Mouse (Mus musculus) kidney, embryonic 16.5 days (tissue): Measurements from ENCODE around the gene Kbtbd12. TPM values are rescaled to one million over a fixed set of nuclear protein-coding genes. Genes with fewer than 3 reads are reported as not detected.

Experiments
- ATAC-seq: fragments of 200-750 bp; cut with Nextera tagmentation; 2 replicates; pipeline ENCODE4 v1.8.0; 2017; ENCODE audit warnings: moderate TSS enrichment; ENCODE audit not compliant: low FRiP score, low TSS enrichment
- H3K27ac ChIP-seq: fragments of 300-500 bp; sonication (generic); 2 replicates; pipeline ENCODE4 v1.5.1; 2014; ENCODE audit warnings: low read length
- H3K27me3 ChIP-seq: fragments of 300-500 bp; sonication (generic); 2 replicates; pipeline ENCODE4 v1.6.1; 2014; ENCODE audit warnings: low read length, control low read depth, mixed read lengths; ENCODE audit not compliant: insufficient read depth
- H3K36me3 ChIP-seq: fragments of 300-500 bp; sonication (generic); 2 replicates; pipeline ENCODE4 v1.6.1; 2014; ENCODE audit warnings: low read length, control low read depth, mixed read lengths; ENCODE audit not compliant: insufficient read depth
- H3K4me1 ChIP-seq: fragments of 300-500 bp; sonication (generic); 2 replicates; pipeline ENCODE4 v1.6.1; 2014; ENCODE audit warnings: low read length, control low read depth, mixed read lengths; ENCODE audit not compliant: insufficient read depth
- H3K4me2 ChIP-seq: fragments of 300-500 bp; sonication (generic); replicated peaks from 2 replicates; pipeline ENCODE4 v1.6.1; 2014; ENCODE audit warnings: low read depth, low read length
- H3K4me3 ChIP-seq: fragments of 300-500 bp; sonication (generic); 2 replicates; pipeline ENCODE4 v1.5.1; 2014; ENCODE audit warnings: mild to moderate bottlenecking, low read length
- H3K9ac ChIP-seq: fragments of 300-500 bp; sonication (generic); replicated peaks from 2 replicates; pipeline ENCODE4 v1.6.1; 2014; ENCODE audit warnings: low read length
- H3K9me3 ChIP-seq: fragments of 300-500 bp; sonication (generic); 2 replicates; pipeline ENCODE4 v1.6.1; 2016; ENCODE audit warnings: low read length, control low read depth
- WGBS: fragments of 180-500 bp; shearing (Covaris S2); extraction: QIAGEN DNeasy Blood & Tissue Kit; methylation state at CpG from one replicate; pipeline ENCODE4 v1.1.7; 2014; 5-methylcytosine and 5-hydroxymethylcytosine counted together
- polyA plus RNA-seq: library from polyadenylated mRNA; unstranded; fragments of >200 nt; fragmentation: Nextera tagmentation; extraction: Ambion mirVana; gene quantifications from 2 replicates; pipeline ENCODE4 v1.2.1, GENCODE M21; 2015

Kbtbd12 gene
- 0.84 TPM in 1 of 2 replicates, not detected in the other for polyA plus RNA-seq

DNA sequence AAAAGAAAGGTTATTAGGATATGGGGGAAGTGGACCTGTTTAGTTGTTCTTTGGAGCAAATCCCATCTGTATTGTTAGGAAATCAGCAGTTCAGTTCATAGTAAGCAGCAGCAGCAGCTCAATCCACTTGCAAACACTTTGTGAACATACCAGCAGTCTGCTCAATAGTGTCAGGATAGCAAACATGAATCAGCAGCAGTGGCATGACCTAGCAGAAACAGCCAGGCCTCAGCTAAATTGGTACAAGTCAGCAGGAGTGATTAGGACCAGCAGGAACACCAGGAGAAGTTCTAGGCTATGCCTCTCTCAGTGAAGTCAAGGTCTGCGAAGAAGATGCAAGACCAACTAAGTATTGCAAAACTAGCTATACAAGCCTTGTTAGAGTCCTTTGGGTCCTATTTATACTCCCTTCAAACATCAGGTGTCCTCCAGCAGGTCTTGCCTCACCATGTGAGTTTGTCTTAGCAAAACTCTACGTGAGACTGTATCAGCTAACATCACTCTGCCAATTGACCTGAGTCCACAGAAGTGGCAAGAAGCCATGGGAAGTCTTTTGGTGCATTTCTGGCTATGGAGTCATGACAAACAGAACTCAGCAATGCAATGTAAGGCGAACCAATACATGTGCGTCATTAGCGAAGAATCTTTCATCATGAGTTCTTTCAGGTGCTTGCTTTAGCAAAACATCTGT lies at the start of gene Kbtbd12:
Kbtbd12 (minus strand) TSS at position 340 of the 691 bp plus-strand sequence.
- no peak within 1 kb of the TSS for H3K4me3 ChIP-seq
- 0 out of 2 replicates have a peak, but pooled peaks cover 14% of the 10 kb centered on the region for H3K4me1 ChIP-seq
- H3K4me2 ChIP-seq: no peak within 1 kb of the TSS
- H3K9me3 ChIP-seq: peaks cover 10% of the 10 kb centered on the region
- H3K27me3 ChIP-seq: no peaks in the 10 kb centered on the region
- H3K9ac ChIP-seq: no peak within 1 kb of the TSS
- 96% methylated on average over 5 of the region's 5 CpGs for WGBS
- H3K27ac ChIP-seq: no peak within 1 kb of the TSS
- no peaks in the 10 kb centered on the region for H3K36me3 ChIP-seq
- no peak for ATAC-seq

- Histone ChIP-seq H3K4me2 (no peak overlapping the region), H3K9me3 (no peaks in the 10 kb centered on the region), H3K4me3 (no peak overlapping the region), H3K27ac (no peak overlapping the region), H3K4me1 (no peaks in the 10 kb centered on the region), H3K27me3 (no peaks in the 10 kb centered on the region), H3K9ac (no peak overlapping the region), H3K36me3 (no peaks in the 10 kb centered on the region)
- no peak for ATAC-seq
- 54% methylated on average over 7 of the region's 7 CpGs for WGBS
Measured at GRCm38 (mm10) chr6:88683380-88684053, 45.8 kb upstream of the Kbtbd12 start.

DNA sequence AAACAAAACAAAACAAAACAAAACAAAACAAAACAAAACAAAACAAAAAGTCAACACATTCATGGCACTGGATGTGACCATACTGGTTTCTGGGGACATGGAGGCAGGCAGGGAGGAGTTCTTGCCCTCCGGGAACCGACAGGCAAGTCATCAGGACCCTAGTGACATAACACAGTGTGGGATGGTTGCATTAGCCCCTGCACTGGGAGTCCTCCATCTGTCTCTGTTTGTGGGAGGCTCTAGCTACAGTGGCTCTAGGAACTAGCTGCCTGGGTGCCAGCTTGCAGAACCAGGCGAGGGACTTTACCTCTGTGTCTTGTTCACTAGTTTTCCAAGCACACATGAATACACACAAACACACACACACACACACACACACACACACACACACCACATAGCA lies 43.3 kb upstream of the Kbtbd12 start:
- Histone ChIP-seq H3K4me2 (no peak overlapping the region), H3K9me3 (no peaks in the 10 kb centered on the region), H3K4me1 (no peaks in the 10 kb centered on the region), H3K4me3 (no peak overlapping the region), H3K27me3 (no peaks in the 10 kb centered on the region), H3K36me3 (no peaks in the 10 kb centered on the region), H3K27ac (no peak overlapping the region), H3K9ac (no peak overlapping the region)
- WGBS: 87% methylated on average over 3 of the region's 3 CpGs
- ATAC-seq: no peak

GRCm38 (mm10) chr6:88677738-88678137 lies 40.0 kb upstream of the Kbtbd12 start:
- Histone ChIP-seq H3K4me1 (no peaks in the 10 kb centered on the region), H3K4me3 (no peak overlapping the region), H3K4me2 (no peak overlapping the region), H3K36me3 (no peaks in the 10 kb centered on the region), H3K27ac (no peak overlapping the region), H3K27me3 (no peaks in the 10 kb centered on the region), H3K9ac (no peak overlapping the region), H3K9me3 (no peaks in the 10 kb centered on the region)
- 64% methylated on average over 2 of the region's 2 CpGs for WGBS
- no peak for ATAC-seq

DNA sequence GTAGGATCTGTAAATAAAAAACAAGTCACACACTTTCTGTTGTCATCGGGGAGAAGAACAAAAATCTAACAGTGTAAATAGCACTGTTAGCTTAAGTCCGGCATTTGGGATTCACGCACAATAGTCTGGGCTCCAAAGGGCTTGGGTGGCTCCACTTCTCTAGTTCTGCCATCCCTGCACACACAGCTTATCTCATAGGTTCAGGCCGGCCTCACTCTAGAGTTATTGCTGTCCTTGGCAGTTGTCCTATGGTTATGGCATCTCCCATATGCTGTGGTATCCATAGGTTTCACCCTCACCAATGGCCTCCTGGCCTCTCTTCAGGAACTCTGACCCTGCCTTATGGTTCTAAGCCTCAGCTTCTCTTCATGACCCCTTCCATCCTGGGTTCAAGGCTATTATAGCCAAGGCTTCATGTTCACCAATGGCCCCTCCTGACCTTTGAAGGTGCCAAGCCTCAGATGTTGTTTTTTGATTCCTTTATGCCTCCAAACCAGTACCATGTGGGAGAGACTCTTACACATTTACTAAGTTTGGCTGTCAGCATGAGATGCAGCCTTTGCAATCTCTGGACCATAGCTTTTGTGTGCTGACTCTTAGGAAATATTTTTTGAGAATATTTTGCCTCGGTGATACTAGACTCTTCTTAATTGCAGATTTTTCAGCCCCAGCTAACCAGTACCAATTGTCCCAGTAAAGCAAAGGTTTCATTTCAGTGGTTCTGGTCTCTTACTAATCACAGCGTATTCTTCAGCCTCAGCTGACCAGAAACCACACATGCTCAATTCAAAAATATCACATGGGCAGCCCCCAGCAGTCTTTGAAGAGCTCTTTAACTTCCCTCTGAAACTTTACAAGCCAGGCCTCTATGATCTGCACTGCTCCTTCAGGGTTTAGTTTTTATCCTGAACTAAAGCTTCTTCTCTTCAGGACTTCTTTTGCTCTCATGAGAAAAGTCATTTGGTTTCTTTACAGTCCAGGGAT lies 39.3 kb upstream of the Kbtbd12 start:
- WGBS: 87% methylated on average over 6 of the region's 6 CpGs
- Histone ChIP-seq H3K9me3 (no peaks in the 10 kb centered on the region), H3K36me3 (no peaks in the 10 kb centered on the region), H3K4me1 (no peaks in the 10 kb centered on the region), H3K9ac (no peak overlapping the region), H3K27me3 (no peaks in the 10 kb centered on the region), H3K4me2 (no peak overlapping the region), H3K27ac (no peak overlapping the region), H3K4me3 (no peak overlapping the region)
- no peak for ATAC-seq

DNA sequence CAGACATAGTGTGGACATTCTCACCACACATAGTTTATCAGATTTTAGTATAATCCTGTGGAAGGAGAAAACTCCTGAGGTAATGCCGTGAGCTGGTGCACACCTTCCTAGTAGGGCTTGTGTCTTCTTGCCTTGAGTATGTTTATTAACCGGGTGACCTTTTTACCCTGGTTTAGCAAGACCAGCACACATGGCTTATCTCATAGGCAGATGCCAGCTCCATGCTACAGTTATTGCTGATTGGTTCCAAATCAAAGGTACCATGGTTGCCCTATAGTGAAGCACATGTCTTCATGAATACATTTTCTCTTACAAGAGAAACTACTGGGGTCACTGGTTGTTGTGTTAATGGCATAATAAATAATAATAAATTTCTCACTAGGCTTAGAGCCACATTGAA lies 38.1 kb upstream of the Kbtbd12 start:
- Histone ChIP-seq H3K4me1 (no peaks in the 10 kb centered on the region), H3K9ac (no peak overlapping the region), H3K27me3 (no peaks in the 10 kb centered on the region), H3K4me2 (no peak overlapping the region), H3K9me3 (no peaks in the 10 kb centered on the region), H3K4me3 (no peak overlapping the region), H3K27ac (no peak overlapping the region), H3K36me3 (no peaks in the 10 kb centered on the region)
- ATAC-seq: no peak
- WGBS: 97% methylated on average over 2 of the region's 2 CpGs

DNA sequence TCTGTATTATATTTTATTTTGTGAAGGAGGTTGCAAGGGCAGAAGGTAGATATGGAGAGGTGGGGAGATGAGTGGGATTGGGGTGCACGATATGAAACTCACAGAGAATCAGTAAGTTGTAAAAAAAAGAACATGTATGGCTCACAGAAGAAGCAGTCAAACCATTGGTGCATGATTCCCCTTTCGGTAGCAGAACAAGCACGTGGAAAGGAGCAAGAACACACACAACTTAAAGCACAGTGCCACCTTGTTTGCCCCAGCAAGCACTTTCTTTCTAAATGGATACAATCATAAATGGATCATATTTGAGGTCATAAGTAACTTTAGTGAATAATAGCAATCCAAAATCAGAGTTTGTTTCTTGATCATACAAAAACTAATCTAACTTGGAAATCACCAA lies 24.5 kb upstream of the Kbtbd12 start:
- H3K27ac ChIP-seq: no peak overlapping the region
- no peaks in the 10 kb centered on the region for H3K36me3 ChIP-seq
- no peak overlapping the region for H3K4me2 ChIP-seq
- H3K27me3 ChIP-seq: no peaks in the 10 kb centered on the region
- no peak for ATAC-seq
- H3K9ac ChIP-seq: no peak overlapping the region
- H3K9me3 ChIP-seq: no peaks in the 10 kb centered on the region
- H3K4me3 ChIP-seq: no peak overlapping the region
- H3K4me1 ChIP-seq: no peaks in the 10 kb centered on the region
- 68% methylated on average over 3 of the region's 3 CpGs for WGBS

DNA sequence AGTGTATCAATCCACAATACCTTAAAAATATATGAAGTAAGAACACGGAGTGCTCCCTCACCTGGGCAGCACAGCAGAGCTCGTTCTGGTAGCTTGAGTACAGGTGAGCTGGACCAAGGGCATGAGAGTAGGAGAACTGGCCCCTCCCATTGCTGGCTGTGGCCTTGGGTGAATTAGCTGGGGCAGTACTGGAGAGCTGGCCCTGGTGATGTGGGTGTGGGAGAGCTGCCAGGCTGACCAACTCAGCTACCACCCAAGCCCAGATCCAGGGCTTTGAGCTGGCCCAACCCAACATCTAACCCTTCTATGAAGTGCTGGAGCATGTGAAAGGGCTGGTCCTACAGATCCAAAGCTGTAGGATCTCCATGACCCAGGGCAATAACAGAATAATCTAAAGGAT lies 23.9 kb upstream of the Kbtbd12 start:
- Histone ChIP-seq H3K9me3 (no peaks in the 10 kb centered on the region), H3K27me3 (no peaks in the 10 kb centered on the region), H3K27ac (no peak overlapping the region), H3K4me1 (no peaks in the 10 kb centered on the region), H3K4me2 (no peak overlapping the region), H3K36me3 (no peaks in the 10 kb centered on the region), H3K4me3 (no peak overlapping the region), H3K9ac (no peak overlapping the region)
- ATAC-seq: no peak
- WGBS: 72% methylated on average over 2 of the region's 2 CpGs

DNA sequence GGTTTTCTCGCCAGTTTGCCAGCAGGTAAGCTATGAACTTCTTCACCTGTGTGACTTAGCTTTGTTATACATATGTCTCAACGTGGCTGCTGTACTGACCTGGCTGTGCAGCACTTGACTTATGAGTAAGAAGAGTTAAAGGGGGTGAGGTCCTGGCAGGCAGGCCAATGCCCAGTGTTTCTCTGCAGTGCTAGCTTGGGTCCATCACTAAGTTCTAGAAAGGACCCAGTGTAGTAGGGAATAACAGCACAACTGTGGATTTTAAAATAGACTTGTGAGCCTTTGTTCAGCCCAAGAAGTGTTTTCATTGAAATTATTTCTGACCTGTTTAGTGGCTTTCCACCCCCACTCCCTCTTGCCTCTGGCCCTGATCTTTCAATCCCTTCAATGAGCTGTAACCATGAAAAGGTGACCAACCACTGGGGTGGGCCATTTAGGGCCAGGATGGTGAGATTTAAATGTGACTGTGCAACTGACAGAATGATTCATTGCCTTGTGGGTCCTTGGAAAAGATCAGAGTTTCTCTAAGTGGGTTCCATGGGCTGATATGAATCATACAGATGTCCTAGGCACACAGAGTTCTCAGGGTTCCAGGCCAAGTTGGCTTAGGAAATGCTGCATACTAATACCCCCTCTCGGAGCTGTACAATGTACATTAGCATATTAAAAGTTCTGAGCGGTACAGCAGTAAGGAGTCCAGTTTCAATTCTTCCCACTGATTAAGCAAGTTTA lies 10.0 kb upstream of the Kbtbd12 start:
- Histone ChIP-seq H3K27ac (no peak overlapping the region), H3K27me3 (no peaks in the 10 kb centered on the region), H3K36me3 (no peaks in the 10 kb centered on the region), H3K9ac (no peak overlapping the region), H3K4me2 (no peak overlapping the region), H3K9me3 (no peaks in the 10 kb centered on the region), H3K4me3 (no peak overlapping the region), H3K4me1 (no peaks in the 10 kb centered on the region)
- no peak for ATAC-seq
- 66% methylated on average over 4 of the region's 4 CpGs for WGBS
